Mouse (Mus musculus): ENCODE measurements around the gene Ankrd42.

DNA sequence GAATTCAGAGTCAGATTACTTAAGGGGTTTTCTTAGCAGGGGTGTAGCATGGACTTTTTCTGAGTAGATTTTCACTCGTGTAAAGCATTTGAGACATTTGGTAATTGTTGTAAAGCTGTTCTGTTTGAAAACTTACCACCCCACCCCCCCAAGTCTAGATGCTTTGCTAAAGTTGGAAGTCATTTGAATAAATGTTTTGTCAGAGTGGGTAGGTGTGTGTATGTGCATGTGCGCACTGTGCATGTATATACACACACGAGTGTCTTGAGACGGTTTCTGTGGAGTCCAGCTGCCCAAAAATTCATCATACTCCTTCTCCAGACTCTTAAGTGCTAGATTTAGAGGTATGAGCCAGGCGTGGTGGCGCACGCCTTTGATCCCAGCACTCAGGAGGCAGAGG, 53.4 kb downstream of the Ankrd42 start:
- TF ChIP-seq CTCF (IDR thresholded peaks at IDR 0.05) (no peak), POLR2A (IDR thresholded peaks at IDR 0.05; ENCODE audit: insufficient read depth, low read depth, low read length) (no peak)
